Mouse (Mus musculus) kidney, adult 2 months (tissue): Measurements from ENCODE around the gene Xpo4.

ENCODE experiments used
- CTCF ChIP-seq: fragments of 200-500 bp; conservative IDR thresholded peaks from 2 replicates; pipeline ENCODE4 v1.5.1; 2011; ENCODE audit warnings: low read depth, mild to moderate bottlenecking, control low read depth, low read length, moderate library complexity, mixed read lengths; ENCODE audit not compliant: insufficient read depth, insufficient read length
- POLR2A ChIP-seq: fragments of 200-500 bp; IDR thresholded peaks from one replicate; pipeline ENCODE4 v1.6.1; 2011; ENCODE audit warnings: low read depth, low read length, control low read depth

- TF ChIP-seq POLR2A (no peak), CTCF (no peak)
Measured at GRCm38 (mm10) chr14:57690681-57691080, 25.5 kb upstream of the Xpo4 start.
